Mouse (Mus musculus) myocyte (in vitro differentiated cells): Measurements from ENCODE around the gene Nr0b2.

Source experiments
- CEBPB ChIP-seq: IDR thresholded peaks from 2 replicates; pipeline ENCODE4 v1.6.1; 2011; ENCODE audit warnings: mild to moderate bottlenecking, moderate library complexity; ENCODE audit not compliant: poor library complexity, insufficient read depth, severe bottlenecking
- POLR2A ChIP-seq: IDR thresholded peaks from one replicate; pipeline ENCODE4 v1.6.1; 2011; ENCODE audit warnings: low read depth, mild to moderate bottlenecking, control low read depth, moderate library complexity; ENCODE audit not compliant: insufficient read length
- SRF ChIP-seq: IDR thresholded peaks from one replicate; pipeline ENCODE4 v1.6.1; 2011; ENCODE audit warnings: low read depth; ENCODE audit not compliant: control insufficient read depth, insufficient read length
- USF1 ChIP-seq: IDR thresholded peaks from one replicate; pipeline ENCODE4 v1.6.1; 2011; ENCODE audit warnings: low read depth, mild to moderate bottlenecking, control low read depth, moderate library complexity

GRCm38 (mm10) chr4:133504755-133505485 lies 48.3 kb upstream of the Nr0b2 start:
- TF ChIP-seq POLR2A (no peak), USF1 (no peak), CEBPB (no peak), SRF (no peak)
